Mouse (Mus musculus) cerebellum, adult 2 months (tissue): ENCODE results near the gene Gap43. TPM values are rescaled to one million over a fixed set of nuclear protein-coding genes. Genes with fewer than 3 reads are reported as not detected.
"Not testable (repeated sequence)": the region's sequence is repeated elsewhere in the genome, so short reads cannot be mapped to it uniquely, and the experiment has no call there.

Experiments used
- DNase-seq, 2 experiments: peaks; one replicate each; pipeline ENCODE4 v3.0.0; 2021
- H3K27ac ChIP-seq: fragments of 200-500 bp; 2 replicates; pipeline ENCODE4 v1.5.1; 2012; ENCODE audit warnings: low read length, control low read depth, inconsistent platforms; ENCODE audit not compliant: insufficient read depth
- H3K27me3 ChIP-seq: fragments of 200-500 bp; 2 replicates; pipeline ENCODE4 v1.6.1; 2012; ENCODE audit warnings: inconsistent platforms, mild to moderate bottlenecking, low read length, moderate library complexity; ENCODE audit not compliant: control insufficient read depth, insufficient read depth
- H3K4me1 ChIP-seq: fragments of 200-500 bp; 2 replicates; pipeline ENCODE4 v1.6.1; 2011; ENCODE audit warnings: low read length; ENCODE audit not compliant: control insufficient read depth, insufficient read depth
- H3K4me3 ChIP-seq: fragments of 200-500 bp; replicated peaks from 2 replicates; pipeline ENCODE3; 2011; ENCODE audit warnings: mild to moderate bottlenecking, low read depth, low read length, control low read depth; ENCODE audit not compliant: insufficient read depth
- CTCF ChIP-seq: fragments of 200-500 bp; IDR thresholded peaks from 2 replicates; pipeline ENCODE4 v1.5.1; 2011; ENCODE audit warnings: low read depth, mild to moderate bottlenecking, control low read depth, low read length, moderate library complexity, borderline replicate concordance; ENCODE audit not compliant: insufficient read depth
- POLR2A ChIP-seq: fragments of 200-500 bp; IDR thresholded peaks from 2 replicates; pipeline ENCODE4 v1.6.1; 2011; ENCODE audit warnings: low read length, control low read depth, borderline replicate concordance; ENCODE audit not compliant: insufficient read depth
- WGBS: fragments of 180-500 bp; shearing (Covaris S2); methylation state at CpG from one replicate; pipeline ENCODE4 v1.1.7; 2018; 5-methylcytosine and 5-hydroxymethylcytosine counted together
- polyA plus RNA-seq: library from polyadenylated mRNA; depleted of rRNA; stranded (reverse); fragments of >200 nt; gene quantifications from 2 replicates; pipeline ENCODE4 v1.2.3, GENCODE M21; 2012

The Gap43 gene
- polyA plus RNA-seq, 1 experiment: 332 TPM

- H3K4me1 ChIP-seq: no peaks in the 10 kb centered on the region
- no peak overlapping the region for H3K4me3 ChIP-seq
- H3K27me3 ChIP-seq: no peaks in the 10 kb centered on the region
- no peak overlapping the region for H3K27ac ChIP-seq
- WGBS: 28% methylated on average over 2 of the region's 2 CpGs
- no peak for DNase-seq
- TF ChIP-seq POLR2A (no peak), CTCF (no peak)
These were observed 71.4 kb downstream of the Gap43 start for GRCm38 (mm10) chr16:42268843-42269586.

- Histone ChIP-seq H3K27ac (no peak overlapping the region), H3K27me3 (no peaks in the 10 kb centered on the region), H3K4me1 (no peaks in the 10 kb centered on the region), H3K4me3 (no peak overlapping the region)
- DNase-seq: no peak
- WGBS: 65% methylated on average over 3 of the region's 3 CpGs
- TF ChIP-seq POLR2A (no peak), CTCF (no peak)
These were observed 75.3 kb downstream of the Gap43 start for GRCm38 (mm10) chr16:42265185-42265584.

GRCm38 (mm10) chr16:42262935-42263542, 77.4 kb downstream of the Gap43 start:
- H3K27ac ChIP-seq: no peak overlapping the region
- no peak for TF ChIP-seq CTCF
- TF ChIP-seq POLR2A: no peak
- no peak for DNase-seq
- H3K27me3 ChIP-seq: no peaks in the 10 kb centered on the region
- H3K4me1 ChIP-seq: no peaks in the 10 kb centered on the region
- 88% methylated on average over 5 of the region's 5 CpGs for WGBS
- H3K4me3 ChIP-seq: no peak overlapping the region

- WGBS: 23% methylated on average over 11 of the region's 11 CpGs
These were observed 84.8 kb downstream of the Gap43 start for GRCm38 (mm10) chr16:42255693-42256092.

GRCm38 (mm10) chr16:42255222-42255621, 85.2 kb downstream of the Gap43 start:
- WGBS: 56% methylated on average over 3 of the region's 3 CpGs
- no peak for TF ChIP-seq CTCF
- TF ChIP-seq POLR2A: no peak
- Histone ChIP-seq H3K27ac (no peak overlapping the region), H3K4me3 (no peak overlapping the region), H3K27me3 (no peaks in the 10 kb centered on the region), H3K4me1 (peaks cover 7% of the 10 kb centered on the region)
- no peak for DNase-seq

More at GRCm38 (mm10) chr16:42255693-42256092, 84.8 kb downstream of the Gap43 start:
- no peak overlapping the region for H3K27ac ChIP-seq
- peaks cover 7% of the 10 kb centered on the region for H3K4me1 ChIP-seq
- H3K4me3 ChIP-seq: no peak overlapping the region
- H3K27me3 ChIP-seq: no peaks in the 10 kb centered on the region
- DNase-seq: peak; percentile 61 to 69
- TF ChIP-seq POLR2A (no peak), CTCF (no peak)

- H3K27me3 ChIP-seq: no peaks in the 10 kb centered on the region
- no peak overlapping the region for H3K4me3 ChIP-seq
- DNase-seq: no peak
- WGBS: 88% methylated on average over 5 of the region's 5 CpGs
- no peak overlapping the region for H3K27ac ChIP-seq
- TF ChIP-seq CTCF (no peak), POLR2A (no peak)
- peaks cover 7% of the 10 kb centered on the region for H3K4me1 ChIP-seq
These were observed 88.2 kb downstream of the Gap43 start for GRCm38 (mm10) chr16:42252252-42252651.

GRCm38 (mm10) chr16:42244121-42244520, 96.3 kb downstream of the Gap43 start:
- WGBS: 7% methylated on average over 3 of the region's 3 CpGs
- not testable (repeated sequence) for H3K27me3 ChIP-seq, H3K4me1 ChIP-seq, H3K27ac ChIP-seq, H3K4me3 ChIP-seq
- peak; percentile 22 to 47 for DNase-seq

- 77% methylated on average over 4 of the region's 4 CpGs for WGBS
- TF ChIP-seq CTCF (no peak), POLR2A (no peak)
- Histone ChIP-seq H3K4me3 (no peak overlapping the region), H3K4me1 (no peaks in the 10 kb centered on the region), H3K27me3 (no peaks in the 10 kb centered on the region), H3K27ac (no peak overlapping the region)
- DNase-seq: no peak
These were observed 109.1 kb downstream of the Gap43 start for GRCm38 (mm10) chr16:42231306-42231705.
